Mouse (Mus musculus) CH12.LX (cell line): ENCODE measurements around the gene Bora.

Experiments used
- E2F4 ChIP-seq: IDR thresholded peaks from 2 replicates; pipeline ENCODE4 v1.6.1; 2011; ENCODE audit warnings: low read depth, low read length, improper control_type of control experiment; ENCODE audit not compliant: insufficient replicate concordance
- KAT2A ChIP-seq: IDR thresholded peaks from 2 replicates; pipeline ENCODE4 v1.6.1; 2012; ENCODE audit warnings: low read length, improper control_type of control experiment, inconsistent platforms; ENCODE audit not compliant: insufficient replicate concordance
- MAX ChIP-seq: IDR thresholded peaks from 2 replicates; pipeline ENCODE4 v1.6.1; 2011; ENCODE audit warnings: low read length, improper control_type of control experiment
- MYC ChIP-seq: IDR thresholded peaks from 2 replicates; pipeline ENCODE4 v1.6.1; 2011; ENCODE audit warnings: low read depth, mild to moderate bottlenecking, improper control_type of control experiment, low read length
- USF1 ChIP-seq: IDR thresholded peaks from 2 replicates; pipeline ENCODE4 v1.6.1; 2014; ENCODE audit warnings: low read depth, mild to moderate bottlenecking, inconsistent platforms, low read length, improper control_type of control experiment
- ZNF384 ChIP-seq: IDR thresholded peaks from 2 replicates; pipeline ENCODE4 v1.6.1; 2012; ENCODE audit warnings: low read depth, low read length, improper control_type of control experiment, inconsistent platforms

- TF ChIP-seq KAT2A (no peak), MAX (no peak), E2F4 (no peak), MYC (no peak), ZNF384 (no peak), USF1 (no peak)
These were observed 1.9 kb upstream of the Bora start for GRCm38 (mm10) chr14:99044096-99044495.
